Mouse (Mus musculus) heart, adult 8-10 months (tissue): ENCODE measurements around the gene Pbp2. TPM values are rescaled to one million over a fixed set of nuclear protein-coding genes. Genes with fewer than 3 reads are reported as not detected.

Source experiments
- DNase-seq: peaks from one replicate; pipeline ENCODE4 v3.0.0; 2022; ENCODE audit warnings: low spot score
- total RNA-seq, 4 experiments: library from RNA; stranded (reverse); gene quantifications; 2 replicates each; pipeline ENCODE4 v1.2.4; 2022

Gene Pbp2
- not detected for total RNA-seq

GRCm38 (mm10) chr6:135310305-135310704, at the start of gene Pbp2:
Gene Pbp2, minus strand, starts transcription at chr6:135310405.
- DNase-seq = no peak

DNA sequence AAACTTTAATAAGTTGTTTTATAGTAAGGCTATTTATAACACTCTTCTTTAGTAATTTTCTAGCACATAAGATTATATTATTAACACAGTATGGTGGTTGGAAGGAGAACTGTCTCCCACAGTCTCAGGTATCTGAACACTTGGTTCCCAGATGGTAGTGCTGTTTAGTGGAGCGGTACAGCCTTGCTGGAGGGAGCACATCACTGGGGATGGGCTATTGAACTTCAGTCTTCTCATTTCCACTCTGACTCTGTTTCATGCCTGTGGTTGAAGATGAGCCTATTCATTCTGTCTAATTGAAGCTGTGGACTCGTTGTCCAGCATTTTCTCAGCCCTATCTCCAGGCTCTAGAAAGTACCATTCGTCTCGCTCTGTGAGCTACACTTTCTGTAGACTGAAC, 44.7 kb upstream of the Pbp2 start:
- DNase-seq = no peak

- no peak for DNase-seq
These were observed 42.3 kb upstream of the Pbp2 start for GRCm38 (mm10) chr6:135352537-135352936.

- no peak for DNase-seq
These were observed 41.6 kb upstream of the Pbp2 start for GRCm38 (mm10) chr6:135351638-135352302.

DNA sequence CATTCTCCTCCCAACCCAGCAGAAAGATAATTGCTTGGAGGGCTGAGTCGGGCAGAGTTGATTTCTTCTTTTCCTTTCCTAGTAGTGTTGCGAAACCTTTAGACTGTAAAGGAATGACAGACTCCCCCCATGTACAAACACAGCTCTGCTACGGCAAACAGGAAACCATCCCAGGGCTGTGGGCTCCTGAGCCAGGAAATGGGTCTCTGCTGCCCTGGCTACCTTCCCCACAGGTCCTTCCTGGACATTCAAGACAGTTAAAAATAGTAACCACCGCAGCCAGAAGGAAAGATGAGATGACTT, 30.8 kb upstream of the Pbp2 start:
- no peak for DNase-seq

- peak; percentile 31 for DNase-seq
These were observed 30.3 kb upstream of the Pbp2 start for GRCm38 (mm10) chr6:135340355-135341075.

DNA sequence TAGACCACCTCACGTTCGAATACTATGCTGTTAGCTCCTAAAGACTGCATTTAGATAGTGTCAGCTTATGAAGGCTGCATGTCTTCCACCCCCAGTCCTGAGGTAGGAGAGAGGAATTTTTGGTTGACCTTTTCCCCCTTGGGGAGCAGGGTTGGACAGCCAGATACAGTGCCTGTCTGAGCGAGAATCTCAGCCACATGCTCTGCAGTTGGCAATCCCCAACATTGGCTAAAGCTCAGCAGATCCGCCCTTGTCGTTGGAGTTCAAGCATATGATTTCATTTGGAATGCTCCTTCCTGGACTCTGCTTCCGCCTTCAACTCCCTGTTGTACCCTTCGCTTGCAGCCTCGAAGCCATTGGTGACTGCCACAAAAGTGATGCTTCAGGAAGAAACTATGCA, 26.2 kb upstream of the Pbp2 start:
- no peak for DNase-seq

DNA sequence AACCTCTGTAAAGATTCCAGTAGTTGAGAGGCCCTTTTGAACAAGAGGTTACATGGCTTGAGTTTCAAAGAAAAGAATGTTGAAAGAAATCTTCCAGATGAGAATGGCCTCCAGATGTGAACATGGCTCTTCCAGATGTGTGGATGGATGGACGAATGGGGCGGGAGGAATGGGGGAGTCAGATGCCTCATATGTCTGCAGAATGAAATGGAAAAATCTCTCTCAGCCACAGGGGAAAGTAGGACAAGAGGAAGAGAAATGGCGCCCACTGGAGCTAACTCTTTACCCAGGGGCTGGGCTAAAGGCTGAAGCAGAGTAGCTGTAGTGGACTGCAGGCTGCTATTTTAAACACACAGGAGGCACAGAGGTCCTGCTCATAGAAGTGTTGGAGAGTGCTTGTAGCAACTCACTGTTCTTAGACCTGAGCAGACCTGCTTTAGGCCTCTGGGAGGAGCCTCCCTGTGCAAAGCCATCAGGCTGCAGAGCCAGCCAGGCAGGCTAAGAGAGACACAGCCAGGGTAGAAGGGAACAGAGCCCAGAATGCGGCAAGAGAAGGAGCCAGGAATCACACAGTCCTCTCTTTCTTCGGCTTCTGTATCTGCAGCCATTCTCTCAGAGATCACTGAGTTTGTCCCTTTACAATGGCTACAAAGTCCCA, 23.9 kb upstream of the Pbp2 start:
- DNase-seq = peak; percentile 55

- no peak for DNase-seq
These were observed 22.6 kb upstream of the Pbp2 start for GRCm38 (mm10) chr6:135332737-135333281.

GRCm38 (mm10) chr6:135331916-135332315, 21.7 kb upstream of the Pbp2 start:
- DNase-seq = no peak

DNA sequence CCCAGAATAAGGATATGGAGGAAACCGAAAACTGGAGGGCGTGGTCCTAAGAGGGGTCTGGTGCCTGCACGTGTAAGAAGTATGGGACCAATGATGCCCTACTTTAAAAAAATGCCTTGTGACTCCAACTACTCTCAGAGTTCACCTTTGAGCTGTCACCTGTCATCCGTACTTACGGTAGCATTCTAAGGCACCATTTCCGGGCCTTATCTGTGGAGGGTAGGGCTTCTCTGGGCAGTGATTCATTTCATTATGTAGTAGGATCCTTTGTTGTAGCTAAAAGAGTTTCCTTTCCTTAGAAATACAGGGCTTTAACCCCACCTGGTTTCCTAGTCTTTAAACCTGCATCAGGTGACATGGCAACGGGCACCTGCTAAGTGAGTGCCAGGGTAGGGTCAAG, 16.6 kb upstream of the Pbp2 start:
- no peak for DNase-seq

DNA sequence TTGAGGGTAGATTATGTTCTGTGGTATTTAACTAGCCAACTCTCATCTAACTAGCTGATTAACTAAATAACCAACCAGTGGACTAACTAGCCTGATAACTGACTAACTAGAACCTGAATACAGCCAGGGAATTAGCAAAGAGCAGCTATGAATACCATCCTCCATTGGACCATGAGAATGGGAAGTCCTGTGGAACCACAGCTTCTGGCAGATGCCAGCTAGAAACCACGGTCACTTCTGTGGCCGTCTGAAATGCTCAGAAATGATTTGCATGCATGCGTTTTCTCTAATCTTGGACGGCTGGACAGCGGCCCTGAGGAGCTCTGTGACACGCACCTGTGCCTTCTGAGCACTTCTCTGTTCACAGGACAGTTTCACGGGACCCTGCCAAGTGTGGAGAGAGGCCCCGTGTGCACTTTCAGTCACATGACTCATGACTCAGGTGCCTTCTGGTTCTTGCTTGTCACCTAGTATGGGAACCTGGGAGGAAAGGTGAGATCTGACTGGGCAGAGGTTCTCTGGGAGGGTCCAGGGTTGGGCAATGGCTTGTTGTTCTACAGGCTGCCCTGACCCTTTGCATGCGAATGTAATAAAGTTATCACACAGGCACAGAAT, 14.6 kb upstream of the Pbp2 start:
- no peak for DNase-seq

GRCm38 (mm10) chr6:135324111-135324510, 13.9 kb upstream of the Pbp2 start:
- no peak for DNase-seq

GRCm38 (mm10) chr6:135323311-135323982, 13.2 kb upstream of the Pbp2 start:
- peak; percentile 64 for DNase-seq

DNA sequence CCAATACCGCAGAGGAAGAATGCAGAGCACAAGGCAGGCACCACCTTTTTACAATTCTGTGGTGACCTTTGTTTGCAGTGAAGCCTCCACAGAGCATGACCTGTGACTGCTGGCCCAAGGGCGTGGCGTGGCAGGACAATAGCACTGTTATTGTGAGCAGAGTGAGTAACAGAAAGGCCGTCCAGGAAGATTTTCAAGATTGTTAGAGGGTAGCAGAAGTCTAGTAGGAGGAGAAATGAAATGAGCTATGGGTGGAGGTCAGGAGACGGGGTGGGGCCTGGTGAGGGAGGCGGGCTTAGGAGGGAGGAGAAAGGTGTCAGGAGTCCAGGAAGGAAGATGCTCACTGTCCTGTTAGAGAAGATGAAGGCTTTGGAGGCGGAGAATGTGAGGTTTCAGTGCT, 12.5 kb upstream of the Pbp2 start:
- no peak for DNase-seq

DNA sequence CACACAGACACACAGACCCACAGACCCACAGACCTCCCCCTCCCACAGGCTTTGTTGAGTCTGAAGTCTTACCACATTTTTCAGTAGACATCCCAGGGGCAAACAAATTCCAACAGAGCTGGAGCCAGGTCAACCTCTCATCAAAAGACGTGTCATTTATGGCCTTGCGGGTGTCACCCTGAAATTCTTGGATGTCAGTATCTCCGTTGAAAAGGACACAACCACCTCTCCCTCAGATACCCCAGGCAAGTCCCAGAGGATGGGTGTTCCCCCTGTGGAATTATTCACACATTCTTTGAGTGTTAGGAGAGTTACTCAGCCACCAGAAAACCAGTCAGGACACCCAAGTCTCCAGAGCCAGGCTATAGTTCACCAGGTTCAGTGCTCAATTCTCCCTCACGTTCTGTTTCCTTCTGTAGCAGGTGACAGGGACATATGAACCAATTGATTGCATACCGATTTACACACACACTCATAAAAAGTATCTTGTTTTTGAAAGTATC, 9.3 kb upstream of the Pbp2 start:
- DNase-seq = no peak

DNA sequence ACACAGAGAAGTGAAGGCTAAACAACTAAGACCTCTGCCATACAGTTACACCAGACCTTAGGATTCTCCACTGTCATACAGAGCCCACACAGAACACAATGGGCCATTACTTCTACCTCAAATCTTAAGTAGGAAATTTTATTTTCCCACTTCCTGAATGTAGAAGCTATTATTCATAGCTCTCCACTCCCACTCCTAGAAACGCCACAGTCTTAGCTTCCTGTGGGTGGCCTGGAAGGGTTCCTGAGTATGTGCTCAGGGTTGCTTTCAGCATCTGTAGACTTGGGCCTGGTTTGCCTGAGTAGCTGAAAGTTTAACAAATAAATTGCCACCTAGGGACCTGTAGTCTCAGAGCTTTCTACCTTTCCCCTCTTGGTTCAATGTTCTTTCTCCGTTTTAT, 5.9 kb upstream of the Pbp2 start:
- DNase-seq = no peak

DNA sequence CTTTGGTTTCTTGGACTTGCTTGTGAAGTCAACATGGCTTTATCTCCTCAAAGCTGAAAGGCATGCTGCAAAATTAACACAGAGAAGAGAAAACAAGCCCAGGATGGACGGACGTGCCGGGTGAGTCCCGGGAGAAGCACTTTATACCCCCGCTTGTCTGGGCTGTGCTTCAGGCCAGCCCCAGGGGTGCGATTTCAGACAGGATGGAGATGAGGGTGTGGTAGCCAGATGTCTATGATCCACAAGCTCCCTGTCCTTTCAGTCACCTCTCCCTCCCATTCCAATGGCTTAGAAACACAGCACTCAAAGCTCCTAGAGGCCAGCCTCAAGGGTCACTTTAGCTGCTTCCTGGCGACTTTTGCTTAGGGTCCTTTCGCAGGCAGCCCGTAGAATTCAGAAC, 3.8 kb upstream of the Pbp2 start:
- peak; percentile 61 for DNase-seq

GRCm38 (mm10) chr6:135312038-135312437, 1.8 kb upstream of the Pbp2 start:
- no peak for DNase-seq

DNA sequence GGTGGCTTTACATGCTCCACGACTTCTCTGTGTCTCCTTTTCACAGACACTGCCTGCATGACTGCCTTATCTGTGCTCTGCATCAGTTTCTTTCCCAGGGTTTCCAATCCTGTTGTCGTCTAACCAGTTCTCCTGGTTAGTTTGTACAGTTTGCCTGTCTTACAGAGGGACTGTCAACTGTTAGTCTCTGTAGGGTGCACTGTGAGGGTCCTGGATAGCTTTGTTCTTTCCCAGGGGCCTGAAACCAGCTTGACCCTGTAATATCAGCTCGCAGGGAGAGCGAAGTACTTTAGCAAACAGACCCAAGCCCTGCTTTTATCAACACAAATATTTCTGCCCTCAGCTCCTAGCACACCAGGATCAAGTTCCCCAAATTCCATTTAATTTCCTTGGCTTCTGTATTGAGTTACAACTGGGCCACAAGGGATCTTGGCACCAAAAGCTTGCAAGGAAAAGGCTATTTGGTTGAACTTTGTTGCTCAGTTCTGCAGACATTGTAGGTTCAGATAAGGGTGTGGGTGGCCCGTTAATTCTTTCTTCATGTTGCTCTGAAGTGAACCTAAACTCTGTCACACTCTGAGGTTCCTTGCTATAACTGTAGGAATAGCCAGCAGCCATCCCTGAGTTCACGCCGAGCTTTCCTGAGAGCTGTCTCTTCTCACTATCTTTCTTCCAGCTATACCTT, 5.5 kb downstream of the Pbp2 start:
- no peak for DNase-seq
